Comparison of ENCODE assay signal across 17 mouse cellular contexts in genomic region chr4:45524602-45525001, GRCm38 (mm10).
"Had no signal": no experiment of that assay in that cellular context is flagged by ENCODE, and none has a peak within 500 bp of the region (broad histone marks: within the 10 kb centered on the region; RNA-seq: fewer than 3 reads in every experiment).

No protein-coding gene starts in this region.

- H3K27me3 ChIP-seq: intestine, embryonic 15.5 days; limb, embryonic 13.5 days; lung, embryonic 15.5 days had no signal

- H3K36me3 ChIP-seq: midbrain, embryonic 15.5 days; neural tube, embryonic 13.5 days had no signal

- H3K27ac ChIP-seq: intestine, embryonic 15.5 days; layer of hippocampus, adult 2 months; limb, embryonic 13.5 days; lung, embryonic 15.5 days; macrophage; midbrain, embryonic 15.5 days; neural tube, embryonic 13.5 days had no signal

- H3K4me3 ChIP-seq: intestine, embryonic 15.5 days; layer of hippocampus, adult 2 months; limb, embryonic 13.5 days; lung, embryonic 15.5 days; megakaryocyte, embryonic 14.5 days; midbrain, embryonic 15.5 days; neural tube, embryonic 13.5 days had no signal

- ATAC-seq: intestine, embryonic 15.5 days; midbrain, embryonic 15.5 days had no signal

- DNase-seq: kidney, adult 18-20 months; kidney, postnatal 36 days; lung, postnatal 14 days; retina, postnatal 1 day; right cerebral cortex, postnatal 4 days; spleen, adult 18-20 months; thymus, adult 18-20 months; thymus, postnatal 14 days had no signal

- H3K9me3 ChIP-seq: intestine, embryonic 15.5 days; limb, embryonic 13.5 days; lung, embryonic 15.5 days; megakaryocyte, embryonic 14.5 days; midbrain, embryonic 15.5 days; neural tube, embryonic 13.5 days had no signal

- H3K4me2 ChIP-seq: intestine, embryonic 15.5 days; limb, embryonic 13.5 days; lung, embryonic 15.5 days; midbrain, embryonic 11.5 days; midbrain, embryonic 15.5 days; neural tube, embryonic 13.5 days had no signal

- H3K9ac ChIP-seq: intestine, embryonic 15.5 days; limb, embryonic 13.5 days; lung, embryonic 15.5 days; midbrain, embryonic 15.5 days; neural tube, embryonic 13.5 days had no signal
